Mouse (Mus musculus) thymus, adult 18-20 months (tissue): ENCODE measurements around the gene Pemt.

Experiments used
- DNase-seq, 2 experiments: peaks; one replicate each; pipeline ENCODE4 v3.0.0; 2022; ENCODE audit warnings: mixed read lengths in 2 of 2

Pemt gene

DNA sequence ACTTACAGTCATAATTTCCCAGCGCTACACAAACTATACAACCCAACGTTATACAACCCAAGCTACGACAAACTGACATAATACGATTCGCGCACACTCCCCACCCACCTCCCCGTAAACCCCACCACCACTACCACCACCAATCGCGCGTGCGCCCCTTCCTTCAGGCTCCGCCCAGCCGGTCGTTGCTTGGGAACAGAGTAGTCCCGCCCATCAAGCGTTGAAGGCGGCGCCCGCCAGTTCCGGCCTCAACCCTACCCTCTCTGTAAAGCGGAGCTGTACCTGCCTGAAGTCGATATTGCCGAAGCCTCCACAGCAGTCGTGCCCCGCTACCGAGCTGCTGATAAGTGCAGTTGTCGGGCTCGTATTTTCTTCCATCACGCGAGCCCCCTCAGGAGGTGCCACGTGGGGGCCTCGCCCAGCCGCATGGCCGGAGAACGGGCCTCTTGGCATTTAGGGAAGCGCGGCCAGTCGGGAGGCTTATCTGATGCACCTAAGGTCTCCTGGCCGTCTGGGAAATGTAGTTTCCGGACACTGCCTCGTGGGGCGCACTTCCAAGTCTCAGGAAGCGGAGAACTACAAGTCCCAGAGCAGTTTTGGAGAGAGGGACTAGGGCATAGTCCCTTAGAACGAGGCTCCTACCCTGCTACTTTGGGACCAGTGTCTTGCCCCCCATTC is at the start of gene Pemt:
Pemt (minus strand) TSS at position 432 of the 678 bp plus-strand sequence.
- peak; percentile 90 to 92 for DNase-seq

DNA sequence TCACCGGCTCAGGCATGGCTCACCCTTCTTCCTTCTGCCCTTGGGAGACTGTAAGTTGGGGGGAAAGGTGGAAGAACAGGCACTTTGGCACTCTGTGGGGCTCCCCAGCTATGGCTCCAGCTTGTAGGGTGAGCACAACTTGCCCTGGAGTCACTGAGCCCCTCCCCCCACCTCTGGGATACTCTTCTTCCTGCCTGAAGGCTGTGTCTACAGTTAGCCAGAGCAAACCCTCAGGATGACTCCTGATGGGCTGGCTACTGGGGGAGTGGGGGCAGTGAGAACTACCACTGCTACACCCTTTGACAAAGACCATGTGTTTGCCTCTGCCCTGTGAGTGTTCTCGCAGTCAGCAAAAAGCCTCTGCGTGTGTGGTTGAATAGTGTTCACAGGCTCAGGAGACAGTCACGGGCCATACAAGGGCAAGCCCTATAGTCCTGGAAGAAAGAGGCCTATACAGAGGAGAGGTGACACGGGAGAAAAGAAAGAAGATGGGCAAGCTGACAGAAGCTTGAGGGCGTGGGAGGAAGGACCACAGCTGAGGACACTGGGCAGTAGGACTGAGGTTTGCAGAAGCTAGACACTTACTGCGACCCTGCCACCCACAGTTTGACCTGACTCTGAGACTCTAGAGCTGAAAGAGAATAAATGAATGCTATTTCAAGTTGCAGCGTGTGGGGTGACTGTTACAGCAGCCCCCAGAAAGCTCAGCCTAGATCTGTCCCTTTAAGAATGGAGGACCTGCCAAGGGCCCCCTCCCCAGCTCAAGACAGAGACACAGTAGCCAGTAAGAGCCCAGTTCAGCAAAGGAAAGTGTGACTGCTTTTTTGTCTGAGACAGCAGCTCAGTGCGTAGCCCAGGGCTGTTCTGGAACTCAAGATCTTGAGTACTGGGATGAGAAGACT is 48.9 kb upstream of the Pemt start:
- DNase-seq: no peak

DNA sequence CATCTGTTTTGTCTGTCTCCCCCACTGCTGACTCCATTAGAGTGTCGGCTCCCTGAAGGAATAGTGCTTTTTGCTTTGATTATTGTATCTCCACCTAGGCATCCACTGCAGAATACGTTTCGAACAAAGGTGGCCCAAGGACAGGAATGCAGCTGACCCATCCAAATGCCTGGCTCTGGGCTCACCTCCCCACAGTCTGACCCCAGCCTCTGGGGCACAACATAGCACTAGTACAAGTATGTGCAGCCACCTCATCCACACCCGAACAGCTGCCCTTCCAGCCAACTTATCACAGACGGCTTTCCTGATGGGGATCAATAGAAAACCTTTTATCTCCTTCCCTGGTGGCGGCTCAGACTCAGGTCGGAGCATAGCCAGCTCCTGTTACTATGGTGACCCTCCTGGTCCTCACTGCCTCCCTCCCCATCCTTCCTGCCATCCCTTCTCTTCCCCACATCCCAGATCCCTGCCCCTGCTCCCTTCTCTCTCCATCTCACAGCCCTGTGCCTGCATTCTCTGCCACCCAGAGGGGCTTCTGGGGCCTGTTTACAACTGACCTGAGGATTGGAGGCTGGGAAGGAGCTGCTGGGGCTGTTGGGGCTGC is 47.8 kb upstream of the Pemt start:
- DNase-seq: no peak

DNA sequence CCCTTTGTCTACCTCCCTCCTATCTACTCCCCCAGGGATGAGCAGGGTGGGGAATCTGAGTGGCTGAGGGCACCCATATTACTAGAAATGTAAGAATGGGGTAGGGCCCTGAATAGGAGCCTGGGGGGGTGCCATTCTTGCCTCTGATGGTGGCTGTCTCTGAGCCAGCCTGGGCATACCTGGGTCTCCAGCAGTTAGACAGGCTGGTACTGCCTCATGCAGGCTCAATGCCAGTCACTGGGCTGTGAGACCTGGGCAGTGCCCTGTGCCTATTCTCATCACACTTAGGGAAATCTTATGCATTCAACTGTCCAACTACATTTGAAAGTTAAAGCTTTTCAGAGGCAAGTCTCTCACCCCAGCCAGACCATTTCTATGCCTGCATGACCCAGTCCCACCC is 46.9 kb upstream of the Pemt start:
- no peak for DNase-seq

DNA sequence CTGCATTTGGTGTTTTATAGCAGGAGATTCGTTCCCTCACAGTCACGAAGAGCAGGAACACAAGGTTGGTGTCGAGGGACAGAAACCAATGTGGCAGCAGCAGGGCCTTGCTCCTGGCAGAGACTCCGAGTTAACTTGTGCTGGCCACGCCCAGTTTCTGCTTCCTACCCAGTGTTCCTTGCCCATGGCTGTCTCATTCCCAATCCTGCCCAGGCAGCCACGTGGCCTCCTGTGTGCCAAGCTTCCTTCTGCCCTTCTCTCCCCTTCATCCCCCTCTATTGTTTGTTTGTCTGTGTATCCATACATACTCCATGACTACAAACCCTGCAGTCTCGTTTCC is 45.1 kb upstream of the Pemt start:
- DNase-seq: no peak

DNA sequence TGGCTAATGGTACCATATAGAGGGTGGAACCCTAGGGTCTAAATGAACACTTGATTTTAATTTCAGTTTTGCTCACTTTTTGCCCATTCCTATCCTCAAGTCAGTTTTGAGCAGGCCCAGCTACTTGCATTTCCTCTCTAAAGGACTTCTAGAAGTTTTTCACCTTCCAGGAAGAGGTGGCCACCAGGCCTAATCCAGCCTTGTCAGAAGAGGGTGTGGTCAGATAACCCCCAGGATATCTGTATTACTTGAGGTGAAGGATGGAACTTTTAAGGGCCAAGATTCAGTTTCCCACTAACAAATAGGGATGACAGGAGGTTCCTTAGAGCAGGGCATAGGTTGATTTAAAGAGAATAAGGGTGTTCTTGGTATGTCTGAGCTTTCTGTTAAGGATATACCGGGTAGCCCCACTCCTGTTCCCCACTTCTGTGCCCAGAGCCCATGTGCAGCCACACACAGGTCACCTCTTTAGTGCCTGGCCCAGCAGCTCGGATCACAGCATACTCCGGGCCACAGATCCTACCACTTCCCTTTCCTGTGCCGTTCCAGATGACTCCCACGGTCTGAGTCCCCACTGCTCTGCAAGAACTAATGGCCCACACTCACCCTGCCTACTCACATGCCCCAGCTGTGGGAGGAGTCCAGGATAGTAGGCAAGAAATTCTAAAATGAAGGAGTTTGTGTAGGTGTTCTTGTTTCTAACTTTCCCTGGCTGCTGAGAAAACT is 44.6 kb upstream of the Pemt start:
- no peak for DNase-seq

DNA sequence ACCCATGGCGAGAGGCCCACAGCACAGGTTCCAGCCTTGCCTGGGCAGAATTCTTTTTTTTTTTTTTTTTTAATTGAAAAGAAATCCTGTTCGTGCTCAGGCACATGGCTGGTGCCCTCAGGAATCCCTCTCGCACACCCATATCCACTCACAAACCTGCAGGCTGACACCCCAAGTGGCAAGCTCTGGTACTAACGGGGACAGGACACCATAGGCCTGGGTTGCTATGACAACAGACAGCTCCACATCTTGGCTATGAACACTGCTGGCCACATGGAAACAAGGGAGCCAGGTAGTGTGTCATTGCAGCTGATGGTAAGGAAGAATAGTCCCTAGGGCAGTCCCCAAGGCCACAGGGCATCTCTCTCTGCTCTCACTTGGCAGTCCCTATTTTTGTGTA is 42.7 kb upstream of the Pemt start:
- DNase-seq: no peak

DNA sequence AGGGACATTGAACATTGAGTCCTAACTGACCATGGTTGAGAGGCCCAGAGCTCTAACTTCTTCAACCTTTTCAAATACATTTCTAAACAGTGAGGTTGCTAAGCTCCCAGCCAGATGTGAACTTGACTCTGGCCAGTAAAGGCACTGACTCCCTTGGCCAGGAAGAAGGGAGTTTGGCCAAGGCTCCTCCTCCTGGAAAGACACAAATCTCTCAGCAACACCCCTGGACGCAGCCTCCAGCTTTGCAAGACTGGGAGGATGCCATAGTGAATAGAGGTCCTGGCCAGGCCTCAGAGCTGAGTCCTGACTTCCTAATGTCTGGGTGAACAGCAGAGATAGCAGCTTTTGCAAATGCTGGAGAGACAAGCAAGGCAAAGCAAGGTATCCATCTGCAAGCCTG is 40.4 kb upstream of the Pemt start:
- no peak for DNase-seq

DNA sequence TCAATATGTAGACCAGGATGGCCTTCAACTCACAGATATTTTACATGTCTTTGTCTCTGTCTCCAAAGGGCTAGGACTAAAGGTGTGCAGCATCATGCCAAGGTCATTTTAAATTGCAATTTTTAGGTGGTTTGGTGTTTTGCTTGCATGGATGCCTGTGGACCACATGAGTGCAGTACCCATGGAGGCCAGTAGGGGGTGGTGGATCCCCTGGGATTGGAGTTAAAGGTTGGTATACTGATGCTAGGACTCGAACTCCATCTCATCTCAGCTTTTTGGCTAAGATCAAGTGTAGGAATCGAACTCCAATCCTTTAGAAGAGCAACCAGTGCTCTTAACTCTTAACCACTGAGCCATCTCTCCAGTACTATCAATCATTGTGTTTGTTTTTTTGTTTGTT is 38.3 kb upstream of the Pemt start:
- DNase-seq: peak in 1 of 2 experiments; percentile 50

DNA sequence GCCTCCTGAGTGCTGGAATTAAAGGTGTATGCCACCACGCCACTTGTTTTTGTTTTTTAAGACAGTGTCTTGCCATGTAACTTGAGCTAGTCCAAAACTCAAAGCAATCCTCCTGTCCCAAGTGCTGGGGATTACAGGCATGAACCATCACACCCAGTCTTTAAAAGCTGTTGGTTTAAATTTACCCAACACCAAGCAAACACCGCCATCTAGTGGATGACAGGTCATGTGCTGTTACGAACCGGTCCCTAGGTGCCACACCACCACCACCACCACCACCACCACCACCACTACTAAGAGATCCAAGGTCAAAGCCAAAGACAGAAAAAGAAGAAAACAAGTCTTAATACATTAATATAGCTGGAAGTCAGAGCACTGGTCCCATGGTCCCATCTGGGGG is 30.5 kb upstream of the Pemt start:
- DNase-seq: peak in 1 of 2 experiments; percentile 46

DNA sequence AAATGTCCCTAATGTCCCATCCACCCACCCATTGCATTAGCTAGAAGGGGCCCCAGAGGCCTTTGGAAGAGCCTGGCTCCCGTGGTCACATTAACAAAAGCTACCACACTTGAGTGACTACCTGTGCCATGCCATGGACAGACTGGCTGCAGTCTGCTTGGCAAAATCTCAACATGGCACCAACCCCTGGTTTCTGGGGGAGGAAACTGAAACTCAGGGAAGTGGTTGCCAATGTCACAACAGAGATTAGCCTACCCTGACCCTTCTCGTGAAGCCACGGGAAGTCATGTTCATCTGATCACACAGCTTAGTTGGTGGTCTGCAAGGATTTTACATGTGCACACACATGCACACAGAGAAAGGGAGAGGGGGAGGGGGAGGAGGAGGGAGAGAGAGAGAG is 29.9 kb upstream of the Pemt start:
- no peak for DNase-seq

DNA sequence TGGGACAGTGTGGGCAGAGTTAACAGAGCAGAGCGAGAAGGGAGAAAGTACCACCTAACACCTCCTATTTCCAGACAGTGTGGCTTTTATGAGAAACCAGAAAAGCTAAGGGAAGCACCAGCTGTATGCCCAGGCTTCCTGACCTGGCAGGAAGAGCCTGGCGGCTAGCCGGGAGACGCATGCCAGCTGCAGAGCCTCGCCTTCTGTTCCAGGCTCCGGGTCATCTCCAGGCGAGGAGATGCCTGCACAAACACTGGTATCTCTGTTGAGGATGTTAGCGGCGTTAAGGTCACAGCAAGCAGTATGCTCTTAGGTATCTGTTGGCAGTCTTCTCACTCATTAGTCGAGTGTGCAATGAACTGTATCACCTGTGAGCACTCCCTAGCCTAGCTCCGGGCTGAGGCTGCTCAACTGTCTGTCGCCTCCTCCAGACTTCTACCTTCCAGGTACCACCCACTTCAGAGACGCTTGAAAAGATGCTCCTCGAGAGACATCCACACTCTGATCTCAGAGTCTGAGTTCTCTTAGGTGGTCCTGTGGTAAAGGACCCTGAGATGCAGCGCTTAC is 27.7 kb upstream of the Pemt start:
- no peak for DNase-seq

DNA sequence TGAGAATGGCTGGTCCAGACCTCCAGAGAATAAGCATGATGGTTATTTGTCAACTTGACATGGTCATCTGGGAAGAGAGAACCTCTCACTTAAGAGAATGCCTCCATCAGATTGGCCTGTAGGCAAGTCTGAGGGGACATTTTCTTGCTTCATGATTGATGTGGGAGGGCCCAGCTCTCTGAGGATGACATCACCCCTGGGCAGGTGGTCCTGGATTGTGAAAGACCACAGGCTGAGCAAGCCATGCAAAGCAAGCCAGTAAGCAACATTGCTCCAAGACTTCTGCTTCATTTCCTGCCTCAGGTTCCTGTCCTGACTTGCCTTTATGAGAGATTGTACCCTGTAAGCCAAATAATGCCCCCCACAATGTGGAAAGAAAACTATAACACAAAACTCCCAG is 26.8 kb upstream of the Pemt start:
- DNase-seq: no peak

DNA sequence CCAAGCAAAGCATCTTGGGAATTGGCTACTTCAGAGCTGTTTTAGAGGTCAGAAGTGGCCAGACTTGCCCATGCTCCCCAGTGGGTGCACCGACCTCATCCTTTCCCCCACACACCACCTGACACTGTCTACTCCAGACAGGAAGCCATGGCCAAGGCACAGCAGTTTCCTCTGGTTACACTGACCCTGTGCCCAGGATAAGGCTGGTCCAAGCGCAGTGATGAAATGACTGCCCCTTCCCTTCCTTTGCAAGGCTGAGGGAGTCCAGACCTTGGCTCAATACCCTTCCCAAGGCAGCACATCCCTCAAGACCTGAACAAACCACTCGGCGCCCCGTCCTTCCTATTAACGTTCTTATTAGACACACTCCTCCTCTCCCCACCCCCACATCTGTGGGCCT is 24.9 kb upstream of the Pemt start:
- no peak for DNase-seq

DNA sequence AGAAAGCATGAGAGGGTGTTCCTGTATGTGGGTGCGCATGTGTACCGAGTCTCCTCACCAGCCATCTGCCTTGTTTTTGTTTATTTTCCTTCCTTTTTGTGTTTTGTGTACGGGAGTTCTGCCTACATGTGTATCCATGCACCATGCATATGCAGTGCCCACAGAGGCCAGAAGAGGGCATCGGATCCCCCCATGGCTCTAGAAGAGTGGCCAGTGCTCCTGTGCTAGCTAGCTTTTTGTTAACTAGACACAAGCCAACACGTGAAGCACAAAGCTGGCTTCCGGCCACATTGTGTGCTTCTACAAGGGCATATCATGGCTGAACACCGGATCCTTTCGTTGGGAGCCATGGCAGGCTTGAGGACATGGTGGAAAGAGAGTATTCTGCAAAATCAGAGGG is 24.3 kb upstream of the Pemt start:
- no peak for DNase-seq

DNA sequence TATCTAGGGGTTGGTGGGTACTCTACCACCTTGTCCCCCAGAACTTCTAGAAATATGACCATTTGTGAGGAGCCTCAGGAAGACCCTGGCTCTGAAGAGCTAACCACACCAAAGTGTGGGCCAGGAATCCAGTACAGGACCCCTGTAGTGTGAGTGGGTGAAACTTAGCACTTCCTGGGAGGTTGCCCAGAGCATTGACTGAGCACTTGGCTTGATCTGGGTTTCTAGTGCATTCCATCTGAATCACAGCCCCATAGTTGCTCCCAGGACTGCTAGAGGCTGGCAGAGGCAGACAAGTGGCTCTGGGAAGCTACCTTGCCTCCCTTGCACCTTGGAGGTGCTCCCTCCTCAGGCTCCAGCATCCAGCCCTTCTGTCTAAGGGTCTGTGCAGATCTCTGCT is 22.3 kb upstream of the Pemt start:
- no peak for DNase-seq

DNA sequence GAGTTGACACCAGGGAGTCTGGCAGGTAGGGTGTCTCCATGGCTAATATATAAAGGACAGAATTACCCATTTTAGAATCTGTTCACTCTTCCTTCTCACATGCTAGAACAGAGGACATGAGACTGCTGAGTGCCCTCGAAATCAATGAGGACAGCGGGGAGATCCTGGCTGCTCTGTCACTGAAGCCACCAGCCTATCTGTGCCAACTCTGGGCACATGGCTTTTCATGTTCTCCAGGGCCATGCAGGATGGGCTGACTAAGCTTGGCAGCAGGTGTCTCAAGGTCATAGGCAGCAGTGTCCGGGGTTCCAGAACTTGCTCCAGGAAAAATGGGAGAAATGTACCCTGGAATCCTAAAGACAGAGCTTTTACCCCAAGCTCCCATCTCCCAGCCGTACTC is 21.4 kb upstream of the Pemt start:
- DNase-seq: no peak

DNA sequence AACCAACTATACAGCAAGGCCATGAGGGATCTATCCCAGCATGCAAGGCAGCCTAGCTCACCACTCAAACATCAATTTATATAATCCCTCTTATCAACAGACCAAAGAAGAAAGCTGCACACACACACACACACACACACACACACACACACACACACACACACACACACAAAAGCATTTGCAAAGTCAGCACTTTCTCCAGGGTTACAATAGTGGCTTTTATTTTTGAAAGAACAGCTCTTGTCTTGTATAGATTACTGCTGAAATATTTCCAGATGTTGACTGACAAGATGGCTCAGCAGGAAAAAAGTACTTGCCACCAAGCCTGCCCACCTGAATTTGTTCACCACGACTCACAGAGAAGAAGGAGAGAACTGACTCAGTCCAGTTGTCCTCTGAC is 19.0 kb upstream of the Pemt start:
- no peak for DNase-seq

DNA sequence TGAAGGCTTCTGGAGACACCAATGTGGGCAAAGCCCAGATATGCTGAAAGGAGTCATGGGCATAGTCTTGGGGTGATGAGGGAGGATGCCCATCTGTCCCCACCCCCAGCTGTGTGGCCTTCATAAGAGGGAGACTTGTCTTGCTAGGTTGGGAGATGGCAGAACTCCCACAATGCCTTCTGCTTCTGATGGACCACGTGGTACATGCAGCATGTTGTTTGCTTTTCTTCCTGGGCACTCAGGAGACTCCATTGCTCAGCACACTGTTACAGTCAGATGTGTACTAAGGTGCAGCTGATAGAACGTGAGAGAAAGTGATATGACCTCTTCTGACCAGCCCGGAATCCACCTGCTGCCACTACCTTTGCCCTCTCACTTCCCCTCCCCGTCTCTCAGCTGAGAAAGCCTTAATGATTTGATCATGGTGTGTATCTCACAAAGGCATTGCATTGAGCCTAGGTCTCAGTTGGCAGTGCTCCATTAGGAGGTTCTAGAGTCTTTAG is 15.3 kb upstream of the Pemt start:
- DNase-seq: no peak

DNA sequence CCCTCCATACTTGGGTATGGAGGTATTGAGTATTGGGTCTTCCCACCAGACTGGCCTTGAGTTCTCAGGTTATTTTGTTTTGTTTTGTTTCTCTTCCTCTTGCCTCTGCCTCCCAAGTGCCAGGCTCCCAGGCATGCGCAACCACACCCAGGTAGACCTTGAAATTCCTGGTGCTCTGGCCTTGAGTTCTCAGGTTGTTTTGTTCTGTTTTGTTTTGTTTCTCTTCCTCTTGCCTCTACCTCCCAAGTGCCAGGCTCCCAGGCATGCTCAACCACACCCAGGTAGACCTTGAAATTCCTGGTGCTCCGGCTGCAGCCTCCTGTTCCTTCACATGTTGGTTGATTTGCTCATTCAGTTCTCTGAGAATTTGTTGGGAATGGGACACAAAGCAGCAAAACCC is 13.7 kb upstream of the Pemt start:
- DNase-seq: no peak

DNA sequence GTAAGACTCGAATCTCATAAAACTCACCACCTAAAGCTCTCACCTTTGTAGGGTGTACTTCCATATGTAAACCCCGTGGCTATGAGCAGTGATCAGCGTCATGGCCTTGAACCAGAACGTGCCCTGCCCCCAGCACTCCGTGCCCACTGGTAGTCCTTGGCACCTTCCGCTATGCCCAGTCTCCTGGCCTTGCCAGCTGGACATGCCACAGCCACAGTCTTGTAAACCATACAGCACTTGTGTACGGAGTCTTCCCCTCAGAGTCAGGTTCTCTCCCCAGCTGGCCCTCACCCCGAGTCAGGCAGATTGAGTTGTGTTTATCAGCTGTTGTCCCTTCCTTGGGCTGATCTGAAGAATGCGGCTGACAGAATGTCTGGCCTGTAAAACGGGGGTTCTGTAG is 12.2 kb upstream of the Pemt start:
- no peak for DNase-seq

DNA sequence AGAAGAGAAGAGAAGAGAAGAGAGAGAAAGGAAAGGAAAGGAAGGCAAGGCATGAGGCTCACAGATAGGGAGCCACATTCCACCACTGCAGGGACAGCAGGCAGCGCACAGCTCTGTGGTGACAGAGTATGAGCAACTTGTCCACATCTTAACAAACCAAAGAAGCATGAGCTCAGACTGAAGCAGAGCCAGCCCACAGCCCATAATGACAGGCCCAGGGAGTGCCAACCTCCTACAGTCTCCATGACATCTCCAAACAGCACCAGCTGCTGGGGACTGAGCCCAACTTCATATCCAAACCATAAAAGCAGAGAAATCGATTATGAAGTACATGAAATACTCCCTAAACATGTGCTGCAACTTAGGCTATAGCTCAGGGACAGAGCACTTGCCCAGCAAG is 11.7 kb upstream of the Pemt start:
- DNase-seq: no peak

DNA sequence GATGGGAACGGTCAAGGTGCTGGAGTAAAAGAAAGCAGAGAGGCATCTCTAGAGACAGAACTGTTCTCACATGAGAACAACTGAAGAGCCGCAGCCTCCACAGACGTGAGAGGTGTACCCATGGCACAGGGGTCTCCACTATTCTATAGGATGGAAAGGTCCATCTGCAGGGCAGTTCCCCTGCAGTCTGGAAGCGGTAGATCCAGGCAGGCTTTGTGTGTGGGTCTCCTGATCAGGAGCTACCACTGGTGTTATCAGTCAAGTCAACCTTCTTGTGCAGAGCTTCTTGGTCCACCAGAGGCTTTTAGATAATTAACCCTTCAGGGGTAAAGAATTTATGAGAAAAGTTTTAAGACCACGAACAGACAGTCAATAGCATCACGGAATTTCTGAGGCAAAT is 10.2 kb upstream of the Pemt start:
- DNase-seq: no peak
